Mouse (Mus musculus): ENCODE measurements at regions not wholly inside any gene's neighbourhood (a gene's known extent, or its start where the extent isn't known, plus 50 kb on each side); places are given as distances from the start of the nearest gene placed in this dataset.

DNA sequence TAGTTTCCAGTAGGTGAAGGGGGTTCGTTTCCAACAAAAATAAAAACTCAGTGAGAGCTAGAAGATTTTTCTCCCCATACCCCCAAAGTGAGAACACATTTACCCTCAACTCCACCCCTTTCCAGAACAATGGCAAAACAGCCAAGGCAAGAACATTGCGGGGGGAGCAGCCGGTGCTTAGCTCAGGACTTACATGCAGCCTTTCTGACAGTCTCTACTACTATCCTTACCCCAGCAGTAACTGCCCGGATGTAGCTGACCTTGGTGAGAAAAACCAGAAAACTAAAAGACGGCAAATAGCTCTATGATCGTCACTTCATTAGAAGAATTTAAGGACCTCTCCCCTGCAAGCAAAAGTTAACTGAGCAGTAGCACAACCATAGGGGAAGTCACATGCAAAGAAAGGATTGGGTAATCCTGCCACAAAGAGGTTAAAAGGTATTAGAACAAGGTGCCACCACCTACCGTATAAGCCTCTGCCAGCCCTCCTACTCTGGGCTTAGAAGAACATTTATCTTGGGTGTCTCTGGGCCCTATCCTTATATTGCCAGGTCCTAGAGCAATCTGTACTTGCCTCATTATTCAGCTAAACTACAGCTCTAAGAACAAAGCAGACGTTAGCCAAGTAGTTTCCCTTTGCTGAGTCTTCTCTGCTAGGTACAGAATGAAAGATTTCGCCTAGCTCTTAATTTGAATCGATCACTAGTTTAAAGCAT, 119.0 kb downstream of the Psat1 start:
- no peak for ATAC-seq (replicated peaks; ENCODE audit: extremely low read depth, insufficient read depth, low FRiP score)
- H3K27ac ChIP-seq (ENCODE audit: low read length) = no peak overlapping the region
- no peak overlapping the region for H3K9ac ChIP-seq (ENCODE audit: low read length)
- H3K9me3 ChIP-seq (replicated peaks; ENCODE audit: control insufficient read depth, low read length) = no peaks in the 10 kb centered on the region
- no peaks in the 10 kb centered on the region for H3K4me1 ChIP-seq (ENCODE audit: control insufficient read depth, insufficient read depth, low read length)
- H3K4me3 ChIP-seq (ENCODE audit: low read length) = no peak overlapping the region
- H3K4me2 ChIP-seq (ENCODE audit: low read depth, low read length) = no peak overlapping the region
- 71% methylated on average over 10 of the region's 10 CpGs for WGBS
- H3K36me3 ChIP-seq (ENCODE audit: control insufficient read depth, insufficient read depth) = no peaks in the 10 kb centered on the region
- no peaks in the 10 kb centered on the region for H3K27me3 ChIP-seq (ENCODE audit: control insufficient read depth, insufficient read depth, low read length)

DNA sequence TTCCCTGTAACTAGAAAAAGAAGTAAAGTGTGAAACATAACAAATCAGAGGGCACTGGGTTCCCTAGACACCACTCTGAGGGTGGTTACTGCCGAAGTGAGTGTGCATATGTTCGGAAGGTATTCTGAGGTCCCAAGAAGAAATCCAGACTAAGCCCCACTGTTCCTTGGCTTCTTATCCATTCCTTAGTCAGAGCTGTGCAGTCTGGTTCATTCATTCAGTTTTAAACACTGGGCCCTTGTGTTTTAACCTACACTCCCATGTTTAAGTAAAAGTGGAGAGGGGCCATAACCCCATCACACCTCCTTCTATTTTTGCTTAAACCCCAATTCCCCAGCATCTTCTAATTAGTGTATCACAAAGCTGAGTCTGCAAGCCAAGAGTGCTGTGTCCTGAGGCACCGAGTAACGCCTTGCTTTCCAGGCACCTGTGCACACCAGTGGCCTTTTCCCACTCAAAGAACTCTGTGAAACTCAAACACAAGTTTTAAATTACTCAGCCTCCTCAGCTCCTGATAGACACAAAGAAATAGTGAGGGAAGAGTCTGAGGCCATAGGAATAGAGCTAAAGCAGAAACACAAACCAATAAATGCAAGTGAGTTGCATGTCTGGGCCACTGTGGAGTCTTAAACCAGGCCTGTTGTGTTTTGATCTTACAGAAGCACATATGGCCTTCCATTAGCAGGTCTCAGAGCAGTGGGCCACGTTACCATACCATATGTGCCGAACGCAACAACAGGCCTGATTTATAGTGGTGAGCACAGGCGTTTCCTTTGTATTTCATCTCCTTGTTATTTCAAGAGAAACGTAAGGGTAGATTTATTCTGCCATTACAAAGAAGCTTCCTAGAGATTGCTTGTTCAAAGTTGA, 119.8 kb downstream of the Psat1 start:
- WGBS = 80% methylated on average over 9 of the region's 9 CpGs
- Histone ChIP-seq H3K4me3 (ENCODE audit: low read length) (no peak overlapping the region), H3K9ac (ENCODE audit: low read length) (no peak overlapping the region), H3K36me3 (ENCODE audit: control insufficient read depth, insufficient read depth) (no peaks in the 10 kb centered on the region), H3K27me3 (ENCODE audit: control insufficient read depth, insufficient read depth, low read length) (no peaks in the 10 kb centered on the region), H3K4me2 (ENCODE audit: low read depth, low read length) (no peak overlapping the region), H3K9me3 (replicated peaks; ENCODE audit: control insufficient read depth, low read length) (no peaks in the 10 kb centered on the region), H3K4me1 (ENCODE audit: control insufficient read depth, insufficient read depth, low read length) (no peaks in the 10 kb centered on the region), H3K27ac (ENCODE audit: low read length) (no peak overlapping the region)
- ATAC-seq (replicated peaks; ENCODE audit: extremely low read depth, insufficient read depth, low FRiP score) = no peak

- Histone ChIP-seq H3K27me3 (ENCODE audit: control insufficient read depth, insufficient read depth, low read length) (no peaks in the 10 kb centered on the region), H3K9ac (ENCODE audit: low read length) (no peak overlapping the region), H3K36me3 (ENCODE audit: control insufficient read depth, insufficient read depth) (no peaks in the 10 kb centered on the region), H3K27ac (ENCODE audit: low read length) (no peak overlapping the region), H3K4me1 (ENCODE audit: control insufficient read depth, insufficient read depth, low read length) (no peaks in the 10 kb centered on the region), H3K4me3 (ENCODE audit: low read length) (no peak overlapping the region), H3K4me2 (ENCODE audit: low read depth, low read length) (no peak overlapping the region), H3K9me3 (replicated peaks; ENCODE audit: control insufficient read depth, low read length) (no peaks in the 10 kb centered on the region)
- ATAC-seq (replicated peaks; ENCODE audit: extremely low read depth, insufficient read depth, low FRiP score) = no peak
- WGBS = 64% methylated on average over 6 of the region's 6 CpGs
Observed at GRCm38 (mm10) chr19:15823688-15824371, 123.3 kb downstream of the Psat1 start.

DNA sequence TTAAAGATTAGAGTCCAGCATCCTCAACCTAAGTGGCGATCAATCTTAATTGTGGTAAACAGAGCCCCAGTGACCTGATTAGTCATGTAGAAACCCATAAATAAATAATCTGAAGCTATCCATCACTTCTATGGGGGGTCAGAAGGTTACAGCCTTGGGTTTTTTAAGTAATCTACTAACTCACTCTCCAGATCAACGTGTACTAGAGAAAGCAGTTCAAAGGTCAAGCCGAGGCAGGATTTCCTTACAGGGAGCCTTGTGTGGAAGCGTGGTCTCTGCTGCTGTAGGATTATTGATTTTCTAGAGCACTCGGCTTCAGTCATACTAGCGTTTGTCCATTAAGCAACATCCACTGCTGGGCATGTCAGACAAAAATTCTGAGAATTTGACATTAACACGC, 127.1 kb downstream of the Psat1 start:
- Histone ChIP-seq H3K4me3 (ENCODE audit: low read length) (no peak overlapping the region), H3K9me3 (replicated peaks; ENCODE audit: control insufficient read depth, low read length) (no peaks in the 10 kb centered on the region), H3K27ac (ENCODE audit: low read length) (no peak overlapping the region), H3K4me1 (ENCODE audit: control insufficient read depth, insufficient read depth, low read length) (no peaks in the 10 kb centered on the region), H3K4me2 (ENCODE audit: low read depth, low read length) (no peak overlapping the region), H3K27me3 (ENCODE audit: control insufficient read depth, insufficient read depth, low read length) (no peaks in the 10 kb centered on the region), H3K9ac (ENCODE audit: low read length) (no peak overlapping the region), H3K36me3 (ENCODE audit: control insufficient read depth, insufficient read depth) (no peaks in the 10 kb centered on the region)
- ATAC-seq (replicated peaks; ENCODE audit: extremely low read depth, insufficient read depth, low FRiP score) = no peak
- 61% methylated on average over 7 of the region's 7 CpGs for WGBS

GRCm38 (mm10) chr19:15815166-15815565, 132.0 kb downstream of the Psat1 start:
- Histone ChIP-seq H3K4me3 (ENCODE audit: low read length) (no peak overlapping the region), H3K27ac (ENCODE audit: low read length) (no peak overlapping the region), H3K27me3 (ENCODE audit: control insufficient read depth, insufficient read depth, low read length) (no peaks in the 10 kb centered on the region), H3K4me1 (ENCODE audit: control insufficient read depth, insufficient read depth, low read length) (no peaks in the 10 kb centered on the region), H3K4me2 (ENCODE audit: low read depth, low read length) (no peak overlapping the region), H3K9me3 (replicated peaks; ENCODE audit: control insufficient read depth, low read length) (no peaks in the 10 kb centered on the region), H3K36me3 (ENCODE audit: control insufficient read depth, insufficient read depth) (no peaks in the 10 kb centered on the region), H3K9ac (ENCODE audit: low read length) (no peak overlapping the region)
- no peak for ATAC-seq (replicated peaks; ENCODE audit: extremely low read depth, insufficient read depth, low FRiP score)
- 64% methylated on average over 6 of the region's 6 CpGs for WGBS

GRCm38 (mm10) chr19:15809008-15809407, 138.1 kb downstream of the Psat1 start:
- 74% methylated on average over 5 of the region's 5 CpGs for WGBS
- ATAC-seq (replicated peaks; ENCODE audit: extremely low read depth, insufficient read depth, low FRiP score) = no peak
- Histone ChIP-seq H3K9me3 (replicated peaks; ENCODE audit: control insufficient read depth, low read length) (no peaks in the 10 kb centered on the region), H3K4me1 (ENCODE audit: control insufficient read depth, insufficient read depth, low read length) (no peaks in the 10 kb centered on the region), H3K4me2 (ENCODE audit: low read depth, low read length) (no peak overlapping the region), H3K4me3 (ENCODE audit: low read length) (no peak overlapping the region), H3K27ac (ENCODE audit: low read length) (no peak overlapping the region), H3K27me3 (ENCODE audit: control insufficient read depth, insufficient read depth, low read length) (peaks cover 5% of the 10 kb centered on the region; the same call in 1 of the 2 replicates), H3K36me3 (ENCODE audit: control insufficient read depth, insufficient read depth) (no peaks in the 10 kb centered on the region), H3K9ac (ENCODE audit: low read length) (no peak overlapping the region)

- WGBS = 71% methylated on average over 2 of the region's 2 CpGs
- no peak for ATAC-seq (replicated peaks; ENCODE audit: extremely low read depth, insufficient read depth, low FRiP score)
- H3K9ac ChIP-seq (ENCODE audit: low read length) = no peak overlapping the region
- peaks cover 8% of the 10 kb centered on the region; the same call in 1 of the 2 replicates for H3K27me3 ChIP-seq (ENCODE audit: control insufficient read depth, insufficient read depth, low read length)
- no peaks in the 10 kb centered on the region for H3K4me1 ChIP-seq (ENCODE audit: control insufficient read depth, insufficient read depth, low read length)
- no peaks in the 10 kb centered on the region for H3K9me3 ChIP-seq (replicated peaks; ENCODE audit: control insufficient read depth, low read length)
- H3K27ac ChIP-seq (ENCODE audit: low read length) = no peak overlapping the region
- no peaks in the 10 kb centered on the region for H3K36me3 ChIP-seq (ENCODE audit: control insufficient read depth, insufficient read depth)
- no peak overlapping the region for H3K4me2 ChIP-seq (ENCODE audit: low read depth, low read length)
- H3K4me3 ChIP-seq (ENCODE audit: low read length) = no peak overlapping the region
Observed at GRCm38 (mm10) chr19:15807681-15808080, 139.5 kb downstream of the Psat1 start.

DNA sequence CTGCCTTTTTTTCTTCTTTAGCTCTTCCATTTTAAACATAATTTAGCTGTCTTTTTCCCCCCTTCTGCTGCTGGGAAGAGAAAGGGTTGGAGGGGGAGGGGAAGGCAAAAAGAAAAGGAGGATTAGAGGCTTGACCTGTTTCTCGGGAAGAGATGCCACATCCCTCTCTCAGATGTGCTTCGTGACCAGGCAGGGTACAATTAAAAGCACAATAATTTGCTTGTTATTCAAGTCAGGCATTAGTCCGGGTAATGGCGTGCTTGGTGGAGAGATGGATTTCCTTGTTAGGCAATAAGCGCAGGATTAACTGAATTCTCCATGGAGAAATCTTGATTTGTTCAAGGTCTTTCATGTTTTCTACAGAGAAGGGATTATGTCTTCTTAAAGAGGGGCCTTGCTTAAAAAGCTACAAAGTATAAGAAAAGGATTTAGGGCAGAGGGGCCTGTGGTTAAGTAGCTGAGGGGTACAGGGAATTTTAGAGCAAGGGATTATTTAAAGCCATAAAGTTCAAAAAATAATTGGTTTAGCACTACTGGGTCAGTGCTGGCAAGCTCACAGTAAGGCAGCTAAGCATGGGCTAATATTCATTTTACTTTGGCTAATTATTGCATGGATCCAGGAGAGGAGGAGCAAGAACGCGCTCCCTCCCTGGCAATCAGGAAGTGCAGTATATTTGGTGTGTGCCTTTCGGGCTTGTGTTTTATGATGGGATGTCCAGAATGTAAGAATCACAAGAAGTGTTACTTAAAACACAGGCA, 143.8 kb downstream of the Psat1 start:
- H3K4me1 ChIP-seq (ENCODE audit: control insufficient read depth, insufficient read depth, low read length) = peaks cover 7% of the 10 kb centered on the region
- no peak overlapping the region for H3K4me3 ChIP-seq (ENCODE audit: low read length)

More for the DNA sequence above, 143.8 kb downstream of the Psat1 start:
- H3K4me2 ChIP-seq (ENCODE audit: low read depth, low read length) = no peak overlapping the region
- no peaks in the 10 kb centered on the region for H3K9me3 ChIP-seq (replicated peaks; ENCODE audit: control insufficient read depth, low read length)
- no peak overlapping the region for H3K27ac ChIP-seq (ENCODE audit: low read length)
- no peak for ATAC-seq (replicated peaks; ENCODE audit: extremely low read depth, insufficient read depth, low FRiP score)
- no peak overlapping the region for H3K9ac ChIP-seq (ENCODE audit: low read length)
- H3K36me3 ChIP-seq (ENCODE audit: control insufficient read depth, insufficient read depth) = no peaks in the 10 kb centered on the region
- peaks cover 15% of the 10 kb centered on the region for H3K27me3 ChIP-seq (ENCODE audit: control insufficient read depth, insufficient read depth, low read length)
- 58% methylated on average over 8 of the region's 8 CpGs for WGBS
